Mouse (Mus musculus) limb, embryonic 12.5 days (tissue): Measurements from ENCODE around the gene Aff3. TPM values are rescaled to one million over a fixed set of nuclear protein-coding genes. Genes with fewer than 3 reads are reported as not detected.
"Not testable (repeated sequence)": the region's sequence is repeated elsewhere in the genome, so short reads cannot be mapped to it uniquely, and the experiment has no call there.

Experiments used
- ATAC-seq: fragments of 200-750 bp; cut with Nextera tagmentation; 2 replicates; pipeline ENCODE4 v1.8.0; 2017; ENCODE audit warnings: low read depth, moderate TSS enrichment; ENCODE audit not compliant: insufficient number of reproducible peaks, insufficient read depth, low FRiP score, low TSS enrichment
- H3K27ac ChIP-seq: fragments of 300-500 bp; sonication (generic); 2 replicates; pipeline ENCODE4 v1.5.1; 2016; ENCODE audit warnings: mild to moderate bottlenecking, moderate library complexity
- H3K27me3 ChIP-seq: fragments of 300-500 bp; sonication (generic); 2 replicates; pipeline ENCODE4 v1.6.1; 2016; ENCODE audit warnings: mild to moderate bottlenecking, moderate library complexity
- H3K36me3 ChIP-seq: fragments of 300-500 bp; sonication (generic); 2 replicates; pipeline ENCODE4 v1.6.1; 2016; ENCODE audit warnings: mild to moderate bottlenecking, moderate library complexity
- H3K4me1 ChIP-seq: fragments of 300-500 bp; sonication (generic); replicated peaks from 2 replicates; pipeline ENCODE4 v1.6.1; 2016
- H3K4me2 ChIP-seq: fragments of 300-500 bp; sonication (generic); 2 replicates; pipeline ENCODE4 v1.6.1; 2016; ENCODE audit warnings: mild to moderate bottlenecking, moderate library complexity
- H3K4me3 ChIP-seq: fragments of 300-500 bp; sonication (generic); replicated peaks from 2 replicates; pipeline ENCODE4 v1.5.1; 2016; ENCODE audit warnings: mild to moderate bottlenecking
- H3K9ac ChIP-seq: fragments of 300-500 bp; sonication (generic); replicated peaks from 2 replicates; pipeline ENCODE4 v1.6.1; 2016; ENCODE audit warnings: mild to moderate bottlenecking, moderate library complexity
- H3K9me3 ChIP-seq: fragments of 300-500 bp; sonication (generic); 2 replicates; pipeline ENCODE4 v1.6.1; 2016; ENCODE audit warnings: mild to moderate bottlenecking, moderate library complexity
- WGBS: fragments of 180-500 bp; shearing (Covaris S2); methylation state at CpG from one replicate; pipeline ENCODE4 v1.1.7; 2016; 5-methylcytosine and 5-hydroxymethylcytosine counted together
- polyA plus RNA-seq: library from polyadenylated mRNA; unstranded; fragments of >200 nt; fragmentation: Nextera tagmentation; extraction: Ambion mirVana; gene quantifications from 2 replicates; pipeline ENCODE4 v1.2.1, GENCODE M21; 2016

The Aff3 gene
- polyA plus RNA-seq, 1 experiment from 2014 or later = 48.5 TPM

GRCm38 (mm10) chr1:38439751-38440470 lies 224.8 kb downstream of the Aff3 start:
- peaks cover 69% of the 10 kb centered on the region for H3K4me1 ChIP-seq

DNA sequence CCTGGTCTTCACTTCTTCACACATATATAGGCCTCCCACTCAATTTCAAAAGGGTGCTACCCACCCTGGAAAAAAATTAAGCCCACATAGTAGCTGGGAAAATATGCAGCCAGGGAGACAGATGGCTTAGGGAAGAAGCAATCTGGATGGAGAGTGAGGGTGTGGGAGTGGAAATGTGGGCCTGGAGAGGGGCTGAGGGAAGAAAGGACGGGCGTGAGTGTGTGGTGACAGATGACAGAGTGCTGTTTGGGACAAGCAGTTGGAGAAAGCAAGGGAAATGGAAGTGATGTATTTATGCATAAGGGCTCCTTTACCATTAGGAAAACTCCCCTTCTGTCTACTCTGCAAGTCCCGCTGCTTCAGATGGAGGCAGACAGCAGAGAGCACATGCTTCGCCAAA lies 226.3 kb downstream of the Aff3 start:
- no peak for ATAC-seq
- Histone ChIP-seq H3K4me1 (peaks cover 71% of the 10 kb centered on the region), H3K4me2 (peak overlapping the region; percentile 10; the same call in 1 of the 2 replicates), H3K9me3 (no peaks in the 10 kb centered on the region), H3K4me3 (no peak overlapping the region), H3K27ac (no peak overlapping the region), H3K27me3 (no peaks in the 10 kb centered on the region), H3K9ac (no peak overlapping the region), H3K36me3 (0 out of 2 replicates have a peak, but pooled peaks cover 3% of the 10 kb centered on the region)
- 22% methylated on average over 4 of the region's 4 CpGs for WGBS

More at GRCm38 (mm10) chr1:38439751-38440470, 224.8 kb downstream of the Aff3 start:
- no peaks in the 10 kb centered on the region for H3K27me3 ChIP-seq
- no peak overlapping the region for H3K9ac ChIP-seq
- WGBS = 19% methylated on average over 4 of the region's 4 CpGs
- ATAC-seq = no peak
- H3K27ac ChIP-seq = 0 out of 2 replicates have a peak overlapping the region, but pooled peaks have one; percentile 5
- no peaks in the 10 kb centered on the region for H3K9me3 ChIP-seq
- H3K36me3 ChIP-seq = no peaks in the 10 kb centered on the region
- H3K4me2 ChIP-seq = no peak overlapping the region
- no peak overlapping the region for H3K4me3 ChIP-seq

- WGBS = 59% methylated on average over 4 of the region's 4 CpGs
- H3K27me3 ChIP-seq = no peaks in the 10 kb centered on the region
- no peak overlapping the region for H3K9ac ChIP-seq
- H3K4me3 ChIP-seq = no peak overlapping the region
- no peaks in the 10 kb centered on the region for H3K9me3 ChIP-seq
- H3K27ac ChIP-seq = no peak overlapping the region
- H3K36me3 ChIP-seq = 0 out of 2 replicates have a peak, but pooled peaks cover 3% of the 10 kb centered on the region
- no peak overlapping the region for H3K4me2 ChIP-seq
- no peak for ATAC-seq
- peaks cover 68% of the 10 kb centered on the region for H3K4me1 ChIP-seq
Observed at GRCm38 (mm10) chr1:38437671-38438070, 227.1 kb downstream of the Aff3 start.

- Histone ChIP-seq H3K9ac (no peak overlapping the region), H3K4me3 (no peak overlapping the region), H3K27me3 (no peaks in the 10 kb centered on the region), H3K27ac (peak overlapping the region; percentile 78), H3K36me3 (0 out of 2 replicates have a peak, but pooled peaks cover 3% of the 10 kb centered on the region), H3K9me3 (no peaks in the 10 kb centered on the region), H3K4me2 (no peak overlapping the region), H3K4me1 (peaks cover 58% of the 10 kb centered on the region)
- 20% methylated on average over 12 of the region's 12 CpGs for WGBS
- ATAC-seq = peak; percentile 77
Observed at GRCm38 (mm10) chr1:38436471-38437340, 228.0 kb downstream of the Aff3 start.

- not testable (repeated sequence) for H3K9ac ChIP-seq, H3K4me3 ChIP-seq, H3K27ac ChIP-seq, ATAC-seq, H3K27me3 ChIP-seq, H3K9me3 ChIP-seq, H3K36me3 ChIP-seq, H3K4me2 ChIP-seq
- 91% methylated on average over 11 of the region's 12 CpGs for WGBS
- 0 out of 2 replicates have a peak, but pooled peaks cover 13% of the 10 kb centered on the region for H3K4me1 ChIP-seq
Observed at GRCm38 (mm10) chr1:38430311-38430710, 234.4 kb downstream of the Aff3 start.

- Histone ChIP-seq H3K27ac (no peak overlapping the region), H3K4me1 (0 out of 2 replicates have a peak, but pooled peaks cover 17% of the 10 kb centered on the region), H3K4me2 (no peak overlapping the region), H3K9me3 (no peaks in the 10 kb centered on the region), H3K9ac (no peak overlapping the region), H3K36me3 (peaks cover 4% of the 10 kb centered on the region; the same call in 1 of the 2 replicates), H3K27me3 (no peaks in the 10 kb centered on the region), H3K4me3 (no peak overlapping the region)
- no peak for ATAC-seq
- WGBS = 61% methylated on average over 13 of the region's 13 CpGs
Observed at GRCm38 (mm10) chr1:38428708-38429683, 235.8 kb downstream of the Aff3 start.

GRCm38 (mm10) chr1:38422921-38423320 lies 241.8 kb downstream of the Aff3 start:
- no peak for ATAC-seq
- 96% methylated on average over 6 of the region's 6 CpGs for WGBS
- Histone ChIP-seq H3K4me2 (no peak overlapping the region), H3K9me3 (no peaks in the 10 kb centered on the region), H3K9ac (no peak overlapping the region), H3K4me3 (no peak overlapping the region), H3K4me1 (peaks cover 19% of the 10 kb centered on the region), H3K36me3 (peaks cover 7% of the 10 kb centered on the region; the same call in 1 of the 2 replicates), H3K27me3 (no peaks in the 10 kb centered on the region), H3K27ac (no peak overlapping the region)

DNA sequence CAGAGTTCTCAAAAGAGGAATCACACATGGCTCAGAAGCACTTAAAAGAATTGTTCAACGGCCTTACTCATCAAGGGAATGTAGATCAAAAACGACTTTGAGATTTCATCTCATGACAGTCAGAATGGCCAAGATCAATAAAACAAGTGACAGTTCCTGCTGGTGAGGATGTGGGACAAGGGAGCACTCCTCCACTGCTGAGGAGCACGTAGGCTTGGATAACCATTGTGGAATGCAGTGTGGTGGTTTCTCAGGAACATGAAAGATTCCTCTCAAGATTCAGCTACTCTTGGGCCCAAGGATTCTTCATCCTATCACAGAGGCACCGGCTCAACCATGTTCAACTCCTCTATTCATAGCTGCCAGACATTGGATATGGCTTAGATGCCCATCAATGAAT lies 245.4 kb downstream of the Aff3 start:
- Histone ChIP-seq H3K27me3 (no peaks in the 10 kb centered on the region), H3K9me3 (no peaks in the 10 kb centered on the region), H3K36me3 (peaks cover 7% of the 10 kb centered on the region; the same call in 1 of the 2 replicates), H3K4me1 (peaks cover 30% of the 10 kb centered on the region), H3K4me3 (no peak overlapping the region), H3K27ac (0 out of 2 replicates have a peak overlapping the region, but pooled peaks have one; percentile 25), H3K9ac (no peak overlapping the region), H3K4me2 (no peak overlapping the region)
- WGBS = 82% methylated on average over 4 of the region's 4 CpGs
- no peak for ATAC-seq

DNA sequence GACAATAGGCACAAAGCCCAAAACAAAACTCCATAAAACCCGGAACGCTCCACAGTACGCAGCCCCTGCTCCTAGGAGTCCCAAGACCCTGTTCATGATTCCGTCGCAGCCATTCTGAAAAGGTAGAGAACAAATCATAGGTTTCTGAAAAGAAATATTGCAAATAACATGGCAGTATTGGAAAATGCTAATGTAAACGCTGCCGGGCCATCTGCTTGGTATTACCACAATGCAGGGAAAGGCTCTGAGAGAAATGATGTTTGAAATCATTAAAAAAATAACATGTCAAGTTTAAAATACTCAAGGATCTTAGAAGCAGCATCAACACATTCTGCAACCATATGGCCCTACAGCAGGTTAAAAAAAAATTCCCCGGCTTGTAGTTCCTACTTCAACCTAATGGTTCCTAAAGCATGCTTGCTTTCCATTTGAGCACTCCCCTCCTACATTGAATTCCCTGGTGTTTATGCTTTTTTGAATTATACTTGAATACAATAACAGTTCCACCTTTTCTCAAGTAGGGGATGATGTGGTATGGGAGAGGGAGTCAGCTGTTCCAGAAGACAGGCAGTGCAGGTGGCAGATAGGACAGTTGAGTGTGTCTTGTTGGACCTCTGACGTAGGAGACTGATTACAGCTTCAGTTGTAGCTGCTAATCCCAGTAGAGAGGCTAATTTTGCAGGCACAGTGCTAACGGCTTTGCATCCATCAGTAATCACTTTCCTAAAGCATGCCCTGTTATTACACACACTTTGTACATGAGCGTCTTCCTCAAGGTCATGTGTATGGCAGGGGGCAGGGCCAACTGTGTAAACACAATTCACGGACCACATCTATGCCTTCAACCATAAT lies 246.3 kb downstream of the Aff3 start:
- Histone ChIP-seq H3K9ac (no peak overlapping the region), H3K36me3 (peaks cover 10% of the 10 kb centered on the region; the same call in 1 of the 2 replicates), H3K4me3 (no peak overlapping the region), H3K4me1 (peaks cover 24% of the 10 kb centered on the region), H3K4me2 (no peak overlapping the region), H3K27me3 (no peaks in the 10 kb centered on the region), H3K9me3 (no peaks in the 10 kb centered on the region), H3K27ac (0 out of 2 replicates have a peak overlapping the region, but pooled peaks have one; percentile 42)
- ATAC-seq = no peak
- WGBS = 69% methylated on average over 12 of the region's 12 CpGs

DNA sequence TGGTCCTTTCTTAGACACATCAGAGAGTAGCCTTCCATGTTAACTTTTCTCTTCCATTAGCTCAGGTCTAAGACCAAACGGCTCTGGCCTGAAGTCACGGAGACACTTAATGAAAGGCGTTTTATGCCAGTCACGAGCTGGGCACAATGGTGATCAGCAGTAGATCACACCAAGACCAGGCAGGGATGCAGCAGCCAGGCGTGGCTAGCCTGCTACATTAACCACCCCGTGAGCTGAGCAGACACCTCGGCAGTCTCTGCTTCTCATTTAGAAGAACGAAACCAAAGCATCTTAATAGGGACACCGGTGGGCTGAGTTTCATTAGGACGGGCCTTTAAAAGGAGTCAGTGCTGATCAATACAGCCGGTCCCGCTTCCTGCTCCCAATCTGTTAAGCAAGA lies 247.6 kb downstream of the Aff3 start:
- peaks cover 3% of the 10 kb centered on the region; the same call in 1 of the 2 replicates for H3K36me3 ChIP-seq
- WGBS = 28% methylated on average over 12 of the region's 12 CpGs
- no peak overlapping the region for H3K27ac ChIP-seq
- H3K9ac ChIP-seq = no peak overlapping the region
- no peak for ATAC-seq
- no peak overlapping the region for H3K4me3 ChIP-seq
- no peaks in the 10 kb centered on the region for H3K9me3 ChIP-seq
- no peaks in the 10 kb centered on the region for H3K27me3 ChIP-seq
- peaks cover 24% of the 10 kb centered on the region for H3K4me1 ChIP-seq
- peak overlapping the region; percentile 19; the same call in 1 of the 2 replicates for H3K4me2 ChIP-seq
